Mouse (Mus musculus): ENCODE data around the gene Glmn.
A peak's percentile ranks its signal among the peaks of the same experiment; 100 is the strongest.

Glmn gene

DNA sequence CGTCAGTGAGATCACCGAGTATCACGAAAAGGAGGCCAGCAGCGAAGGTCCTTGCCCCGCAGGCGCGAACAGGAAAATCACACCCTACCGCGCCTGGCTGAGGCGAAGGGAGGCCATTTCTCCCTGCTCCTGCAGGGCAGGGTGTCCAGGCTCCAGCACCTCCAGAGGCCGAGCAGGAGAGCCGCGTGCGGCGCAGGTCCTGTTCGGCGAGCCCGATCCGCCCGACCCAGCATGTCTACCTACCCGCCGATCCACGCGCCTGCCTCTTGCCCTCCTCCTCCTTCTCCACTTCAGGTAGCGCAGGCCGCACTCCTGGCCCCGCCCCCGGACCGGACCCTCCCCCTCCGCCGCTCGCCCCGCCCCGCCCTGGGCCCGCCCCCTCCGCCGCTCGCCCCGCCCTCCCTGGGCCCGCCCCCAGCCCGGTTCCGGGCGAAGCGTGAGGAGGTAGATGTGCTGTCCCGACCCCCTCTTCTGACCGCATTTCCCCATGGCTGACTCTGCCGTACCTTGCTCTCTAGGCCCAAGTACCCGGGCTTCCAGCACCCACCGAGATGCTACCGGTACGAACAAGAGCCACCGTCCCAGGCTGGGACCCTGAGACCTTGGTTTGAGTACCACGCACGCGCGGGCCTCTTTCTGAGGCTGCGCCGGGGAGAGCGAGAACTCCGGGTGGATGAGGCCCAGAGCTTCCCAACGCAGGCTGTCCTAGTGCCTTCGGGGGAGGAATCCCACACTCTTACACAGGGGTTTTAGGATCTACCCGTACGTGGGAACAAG is at the start of gene Glmn, which contains the start of gene Rpap2:
Gene Glmn (minus strand): TSS at position 588 of the 777 bp plus-strand sequence.
Gene Rpap2 (plus strand): TSS at position 73 of the 777 bp plus-strand sequence.
- peak; percentile 31 for DNase-seq (ENCODE audit: extremely low spot score, low read depth, low spot score)

DNA sequence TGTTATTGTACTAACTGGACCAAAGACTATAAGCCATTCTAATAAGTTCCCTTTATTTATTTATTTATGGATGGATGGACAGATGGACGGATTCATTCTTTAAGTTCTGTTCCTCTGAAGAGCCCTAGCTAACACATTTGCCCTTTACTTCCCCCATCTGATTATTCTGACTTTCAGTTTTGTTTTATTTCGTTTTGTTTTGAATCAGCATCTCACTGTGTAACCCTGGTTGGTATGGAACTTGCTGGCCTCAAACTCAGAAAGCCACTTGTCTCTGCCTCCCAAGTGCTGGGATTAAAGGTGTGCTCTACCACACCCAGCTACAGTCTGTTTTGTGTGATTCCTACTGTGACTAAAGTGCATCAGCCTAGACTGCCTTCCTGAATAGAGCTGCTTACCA is 48.2 kb upstream of the Glmn start:
- DNase-seq (ENCODE audit: extremely low spot score, low read depth, low spot score), result no peak

DNA sequence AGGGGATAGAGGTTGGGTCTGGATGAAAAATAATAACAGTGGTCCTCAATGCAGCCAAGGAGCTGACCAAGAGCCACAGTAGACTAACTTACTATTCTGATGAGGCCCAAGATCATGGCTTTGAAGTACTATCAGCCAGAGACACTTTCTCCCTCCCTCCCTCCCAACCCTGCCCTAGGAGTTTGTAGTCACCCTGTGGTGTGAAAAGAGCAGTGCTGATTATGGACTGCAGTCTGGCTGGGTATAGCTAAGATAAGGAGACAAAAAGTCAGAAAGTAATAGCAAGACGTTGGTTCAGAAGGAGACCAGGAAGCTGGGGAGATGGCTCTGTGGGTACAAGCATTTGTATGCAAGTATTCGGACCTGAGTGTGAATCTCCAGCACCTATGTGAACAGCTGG is 46.9 kb upstream of the Glmn start:
- no peak for DNase-seq (ENCODE audit: extremely low spot score, low read depth, low spot score)

DNA sequence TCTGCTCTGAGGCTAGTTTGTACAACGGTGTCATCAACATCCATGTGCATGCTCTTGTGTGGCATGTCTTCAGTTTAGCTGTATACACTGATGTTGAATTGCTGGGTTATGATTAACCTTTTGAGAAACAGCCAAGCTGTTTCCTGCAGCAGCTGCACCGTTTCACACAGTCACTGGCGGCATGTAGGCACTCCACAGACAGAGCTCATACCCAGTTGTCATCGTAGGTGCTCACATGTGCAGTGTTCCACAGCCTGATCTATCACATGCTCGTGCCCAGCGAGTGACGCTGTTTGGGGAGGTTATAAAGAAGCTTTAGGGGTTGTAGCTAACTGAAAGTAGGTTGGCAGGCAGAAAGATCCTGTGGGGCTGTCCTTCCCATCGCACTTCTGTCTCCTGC is 40.7 kb upstream of the Glmn start:
- no peak for DNase-seq (ENCODE audit: extremely low spot score, low read depth, low spot score)

DNA sequence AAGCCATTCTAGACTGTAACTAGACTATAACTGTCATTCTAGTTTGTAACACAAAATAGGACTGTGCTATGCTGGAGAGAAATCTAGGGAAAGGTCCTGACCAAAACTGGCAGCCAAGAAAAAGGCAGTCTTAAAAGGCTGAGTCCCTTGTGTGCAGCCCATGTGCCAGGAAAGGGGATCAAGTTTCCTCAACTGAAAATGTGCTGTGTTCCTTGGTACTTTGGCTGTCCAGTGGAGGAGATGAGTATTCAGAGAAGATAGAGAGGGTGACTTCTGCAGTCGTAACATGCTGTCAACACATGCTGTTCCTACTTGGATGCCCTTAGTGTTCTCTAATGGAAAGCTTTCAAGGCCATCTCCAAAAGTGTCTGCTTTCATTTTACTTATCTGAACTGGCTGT is 39.4 kb upstream of the Glmn start:
- no peak for DNase-seq (ENCODE audit: extremely low spot score, low read depth, low spot score)

DNA sequence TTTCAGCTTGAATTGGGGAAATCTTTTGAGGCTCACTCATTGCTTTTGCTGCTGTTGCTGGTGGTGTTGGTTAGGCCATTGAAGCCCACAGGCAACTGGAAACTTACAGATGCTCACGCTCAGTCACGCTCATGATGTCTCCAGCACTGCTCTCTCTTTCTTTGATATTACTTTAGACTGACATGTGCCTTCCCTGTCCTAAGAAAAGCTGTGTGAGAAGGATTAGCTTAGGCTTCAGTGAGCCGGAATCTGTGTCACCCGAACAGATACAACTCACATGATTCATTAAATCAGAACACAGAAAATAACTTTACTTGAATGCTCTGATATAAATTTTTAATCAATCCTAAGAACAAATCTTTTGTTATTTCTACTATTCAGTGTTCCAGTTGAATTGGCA is 36.0 kb upstream of the Glmn start:
- DNase-seq (ENCODE audit: extremely low spot score, low read depth, low spot score), result no peak

DNA sequence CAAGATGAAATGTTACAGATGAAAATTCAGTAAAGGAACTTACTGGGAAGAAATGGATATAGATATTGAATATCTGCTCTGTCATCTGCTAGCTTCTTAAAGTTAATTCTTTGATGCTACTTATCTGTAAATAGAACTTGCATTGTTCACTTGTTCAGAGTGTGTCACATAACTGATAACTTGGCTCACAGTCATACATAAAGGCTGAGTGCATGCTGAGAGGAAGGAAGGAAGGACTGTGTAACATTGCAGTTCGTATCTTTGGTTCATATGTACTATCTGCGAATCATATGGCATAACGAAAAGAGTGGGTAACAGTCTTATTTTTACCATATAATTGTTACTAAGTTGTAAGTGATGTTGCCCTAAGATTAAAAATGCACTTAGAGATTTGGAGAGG is 23.6 kb upstream of the Glmn start:
- no peak for DNase-seq (ENCODE audit: extremely low spot score, low read depth, low spot score)

DNA sequence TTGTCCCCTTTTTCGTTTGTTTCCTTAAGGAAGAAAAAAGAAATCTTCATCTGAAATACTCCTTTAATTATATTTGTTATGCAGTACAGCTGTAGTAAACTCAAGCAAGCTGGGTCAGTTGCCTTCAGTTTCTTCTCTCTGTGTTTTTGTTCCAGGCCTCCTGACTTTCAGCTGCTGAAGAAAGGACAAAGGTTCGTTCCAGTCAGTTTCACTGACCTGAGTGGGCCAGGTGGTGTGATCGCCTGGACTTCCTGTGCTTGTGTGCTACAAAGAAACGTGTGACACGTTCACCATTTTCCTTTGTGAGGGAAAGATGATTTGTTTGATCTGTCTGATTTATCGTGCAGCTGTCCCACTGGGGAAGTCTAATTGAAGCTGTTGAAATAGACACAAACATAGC is 20.3 kb upstream of the Glmn start:
- DNase-seq (ENCODE audit: extremely low spot score, low read depth, low spot score), result no peak

DNA sequence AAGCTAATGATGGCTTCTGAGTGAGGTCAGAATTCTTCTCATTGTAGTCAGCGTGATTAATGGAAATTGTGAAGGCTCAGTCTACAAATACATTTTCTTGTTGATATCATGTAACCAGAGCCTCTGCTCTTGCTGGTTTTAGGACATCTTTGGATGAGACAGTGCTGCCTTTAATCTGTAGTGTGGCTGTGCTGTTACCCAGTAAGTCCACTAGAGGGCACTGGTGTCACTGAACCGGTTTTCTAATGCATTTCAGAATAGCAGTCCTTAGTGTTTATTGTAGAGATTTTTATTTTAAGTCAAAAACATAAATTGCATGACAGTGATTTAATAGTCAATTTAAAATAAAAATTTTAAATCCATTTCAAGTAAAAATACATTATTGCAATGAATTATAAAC is 13.5 kb upstream of the Glmn start:
- peak; percentile 33 for DNase-seq (ENCODE audit: extremely low spot score, low read depth, low spot score)

DNA sequence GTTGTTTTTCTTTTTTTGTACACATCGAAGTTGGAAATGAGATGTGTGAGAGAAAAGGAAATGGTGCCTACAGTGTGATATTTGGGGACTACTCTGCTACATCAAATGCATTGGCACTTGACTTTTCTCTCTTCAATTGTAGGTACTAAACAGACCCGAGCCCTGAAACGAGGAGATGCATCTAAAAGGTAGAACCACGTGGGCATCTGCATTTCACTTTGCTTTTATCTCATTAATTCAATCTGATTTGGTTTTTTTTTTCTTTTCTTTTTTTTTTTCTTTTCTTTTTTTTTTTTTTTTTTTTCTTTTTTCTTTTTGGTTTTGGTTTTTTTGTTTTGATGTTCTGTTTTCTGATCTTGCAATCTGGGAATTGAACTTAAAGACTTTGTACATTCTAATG is 692 bp upstream of the Glmn start:
- DNase-seq (ENCODE audit: extremely low spot score, low read depth, low spot score), result no peak

DNA sequence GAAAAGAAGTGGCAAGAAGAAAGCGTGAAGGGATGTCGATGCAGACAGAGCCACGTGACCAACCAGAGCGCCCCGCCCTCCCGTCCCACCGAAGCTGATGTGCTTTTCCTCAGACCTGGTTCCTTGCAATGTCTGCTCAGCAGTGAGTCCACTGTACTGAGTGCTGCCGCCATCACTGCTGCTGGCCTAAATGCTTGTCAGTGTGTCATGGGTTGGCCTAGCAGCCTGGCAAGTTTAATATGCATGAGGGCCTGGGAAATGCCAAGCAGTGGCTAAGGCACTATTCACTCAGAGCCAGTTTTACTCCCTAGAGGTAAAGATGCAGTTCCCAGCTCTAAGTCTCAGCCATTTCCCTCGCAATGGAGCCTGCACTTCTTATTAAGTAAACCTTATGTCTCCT is 28.5 kb downstream of the Glmn start:
- DNase-seq (ENCODE audit: extremely low spot score, low read depth, low spot score), result no peak

DNA sequence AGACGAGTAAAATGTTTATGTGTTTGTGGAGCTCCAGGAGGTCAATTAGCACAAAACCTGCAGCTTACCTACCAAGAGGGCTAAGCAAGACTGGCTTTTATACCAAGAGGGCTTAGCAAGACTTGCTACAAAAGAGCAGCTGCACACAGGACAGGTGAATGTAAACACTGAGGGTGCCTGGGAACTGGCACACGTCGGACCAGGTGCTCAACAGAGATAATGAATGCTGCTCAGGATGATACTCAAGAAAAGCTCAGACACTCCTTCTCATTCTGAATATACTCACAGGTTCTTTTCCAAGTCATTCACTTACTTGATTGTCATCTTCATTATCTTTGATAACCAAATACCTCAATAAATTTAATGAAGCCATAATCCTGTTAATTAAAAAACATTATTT is 40.7 kb downstream of the Glmn start:
- no peak for DNase-seq (ENCODE audit: extremely low spot score, low read depth, low spot score)

DNA sequence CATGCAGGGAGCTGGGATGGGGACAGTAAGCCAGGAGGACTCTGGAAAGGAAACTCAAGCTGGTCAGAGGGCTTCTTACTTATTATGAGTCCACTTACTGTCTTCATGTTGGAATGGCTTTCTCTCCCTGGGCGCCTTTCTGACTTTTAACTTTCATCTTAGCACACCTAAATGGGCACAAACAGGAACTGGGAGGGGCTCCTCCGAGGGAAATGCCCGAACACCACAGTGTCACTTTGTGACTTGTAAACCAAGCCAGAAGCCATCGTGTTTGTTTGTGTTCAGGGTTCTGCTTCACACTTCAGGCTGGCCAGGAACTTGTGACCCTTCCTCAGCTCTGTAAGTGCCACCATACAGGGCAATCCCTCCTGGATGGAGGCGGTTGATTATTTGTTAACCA is 43.4 kb downstream of the Glmn start:
- DNase-seq (ENCODE audit: extremely low spot score, low read depth, low spot score), result no peak

DNA sequence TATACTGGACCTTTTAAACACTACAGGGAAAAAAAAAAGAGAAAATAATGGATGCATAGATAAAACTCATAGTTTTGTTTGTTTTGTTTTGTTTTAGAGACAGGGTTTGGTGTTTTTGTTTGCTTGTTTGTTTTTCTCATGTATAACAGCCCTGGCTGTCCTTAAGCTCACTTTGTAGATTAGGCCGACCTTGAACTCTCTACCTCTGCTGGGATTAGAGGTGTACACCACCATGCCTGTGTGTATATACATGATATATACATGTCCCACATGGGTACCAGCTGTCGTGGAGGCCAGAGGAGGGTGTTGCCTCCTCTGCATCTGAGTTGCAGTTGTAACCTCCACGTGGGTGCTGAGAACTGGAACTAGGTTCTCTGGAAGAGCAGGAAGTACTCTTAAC is 49.2 kb downstream of the Glmn start:
- no peak for DNase-seq (ENCODE audit: extremely low spot score, low read depth, low spot score)

DNA sequence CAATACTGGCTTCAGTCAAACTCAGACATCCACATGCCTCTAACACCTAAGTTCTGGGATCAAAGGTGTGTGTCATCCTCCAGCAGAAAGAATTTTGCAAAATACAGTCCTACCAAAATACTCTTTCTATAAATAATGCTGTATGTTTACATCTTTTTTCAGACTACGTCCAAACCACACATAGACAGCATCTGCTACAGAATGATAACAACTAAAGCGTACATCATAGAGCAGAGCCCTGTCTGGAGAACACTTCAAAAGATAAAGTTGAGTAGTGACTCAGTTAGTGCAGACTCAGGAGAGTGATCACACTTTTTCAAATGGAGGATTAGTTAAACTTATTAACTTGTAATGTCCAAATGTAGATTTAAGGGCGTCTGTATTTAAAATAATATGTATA is 49.7 kb downstream of the Glmn start:
- no peak for DNase-seq (ENCODE audit: extremely low spot score, low read depth, low spot score)

DNA sequence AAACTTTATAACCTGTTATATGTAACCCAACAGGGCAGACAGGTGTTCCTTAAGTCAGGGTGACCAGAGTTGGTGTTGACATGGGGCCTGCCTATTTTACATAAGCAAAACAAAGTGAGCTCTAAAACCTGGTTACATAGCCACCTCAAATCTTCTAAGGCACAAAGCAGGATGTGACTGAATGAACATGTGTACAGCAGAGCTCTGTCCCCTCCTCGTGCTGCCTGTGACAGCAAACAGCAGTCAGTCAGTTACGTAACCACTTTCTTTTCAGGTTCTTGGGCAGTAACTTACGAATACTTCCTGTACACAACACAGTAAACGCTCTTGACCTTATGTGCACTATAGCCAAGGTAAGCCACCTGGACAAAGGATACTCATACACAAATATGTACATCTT is 51.8 kb downstream of the Glmn start:
- no peak for DNase-seq (ENCODE audit: extremely low spot score, low read depth, low spot score)

DNA sequence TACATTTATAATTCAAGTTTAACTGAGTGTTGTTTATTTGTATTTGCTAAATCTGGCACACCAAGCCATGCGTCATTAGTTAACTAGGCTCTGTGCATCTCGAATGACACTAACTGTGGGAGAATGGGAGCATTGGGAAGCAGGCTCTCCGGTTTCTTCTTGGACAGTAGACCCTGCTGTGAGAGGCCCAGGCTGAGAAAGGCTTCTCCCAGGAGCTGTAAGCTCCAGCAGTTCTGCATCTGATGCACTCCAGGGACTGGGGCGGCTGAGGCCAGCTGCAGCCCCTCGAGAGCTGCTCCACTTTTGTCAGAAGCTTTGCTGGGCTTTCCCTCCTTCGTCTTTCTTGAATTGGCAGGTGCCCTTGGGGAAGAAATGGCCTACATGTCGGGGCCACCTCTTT is 56.0 kb downstream of the Glmn start:
- no peak for DNase-seq (ENCODE audit: extremely low spot score, low read depth, low spot score)

DNA sequence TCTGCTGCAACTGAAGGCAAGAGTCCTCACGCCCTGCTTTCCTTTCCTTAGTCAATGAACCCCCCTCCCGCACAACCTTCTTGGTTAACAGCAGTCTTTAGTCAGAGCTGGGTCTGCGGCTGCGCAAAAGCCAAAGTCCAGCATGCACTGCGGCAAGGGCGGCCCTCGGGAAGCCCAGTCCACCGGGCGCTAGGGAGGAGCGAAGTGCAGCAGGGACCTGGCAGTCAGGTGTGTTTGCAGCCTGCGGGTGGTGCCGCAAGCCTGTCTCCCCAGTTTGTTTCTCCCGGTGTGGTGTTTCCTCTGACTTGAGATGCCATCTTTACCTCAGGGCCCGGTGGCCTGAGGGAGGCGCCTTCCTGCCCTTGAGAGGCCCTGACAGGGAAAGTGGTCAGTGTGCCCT is 63.1 kb downstream of the Glmn start, which contains the start of gene 1700028K03Rik:
Gene 1700028K03Rik (plus strand): TSS at position 129 of the 400 bp plus-strand sequence.
- no peak for DNase-seq (ENCODE audit: extremely low spot score, low read depth, low spot score)

DNA sequence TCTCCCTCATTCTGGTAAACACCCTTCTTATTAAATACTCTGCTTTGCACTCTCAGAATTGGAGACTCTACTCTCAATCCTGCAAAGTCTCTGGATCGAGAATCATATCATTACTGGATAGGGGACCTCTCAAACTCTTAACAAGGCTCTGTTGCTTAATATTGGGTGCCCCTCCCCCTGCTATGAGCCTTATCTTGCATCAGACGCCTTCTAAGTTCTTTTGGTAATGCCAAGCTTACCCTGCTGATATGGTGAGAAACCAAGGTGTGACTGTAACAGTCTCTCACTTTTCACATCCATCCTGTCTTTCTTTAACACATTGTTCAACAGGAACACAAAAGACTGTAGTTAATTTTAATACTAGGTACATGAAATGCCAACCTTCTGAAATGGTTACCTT is 64.1 kb downstream of the Glmn start:
- DNase-seq (ENCODE audit: extremely low spot score, low read depth, low spot score), result no peak

DNA sequence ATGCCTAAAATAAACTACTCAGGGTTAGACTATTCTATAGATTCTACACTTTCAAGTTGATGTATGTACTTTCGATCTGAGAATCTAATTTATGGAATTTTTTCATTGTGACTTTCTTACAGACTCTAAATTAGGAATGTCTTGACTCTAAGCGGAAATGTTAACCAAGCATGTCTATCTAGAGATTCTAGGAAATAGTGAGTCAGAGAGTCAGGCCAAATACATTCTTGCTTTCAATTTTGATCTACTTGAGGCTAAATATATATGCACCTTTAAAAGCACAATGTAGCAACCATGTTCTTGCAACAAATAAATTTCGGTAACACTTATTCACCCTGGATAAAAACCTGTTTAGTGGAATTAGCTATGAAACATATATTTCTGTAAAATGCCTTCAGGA is 68.8 kb downstream of the Glmn start:
- no peak for DNase-seq (ENCODE audit: extremely low spot score, low read depth, low spot score)

DNA sequence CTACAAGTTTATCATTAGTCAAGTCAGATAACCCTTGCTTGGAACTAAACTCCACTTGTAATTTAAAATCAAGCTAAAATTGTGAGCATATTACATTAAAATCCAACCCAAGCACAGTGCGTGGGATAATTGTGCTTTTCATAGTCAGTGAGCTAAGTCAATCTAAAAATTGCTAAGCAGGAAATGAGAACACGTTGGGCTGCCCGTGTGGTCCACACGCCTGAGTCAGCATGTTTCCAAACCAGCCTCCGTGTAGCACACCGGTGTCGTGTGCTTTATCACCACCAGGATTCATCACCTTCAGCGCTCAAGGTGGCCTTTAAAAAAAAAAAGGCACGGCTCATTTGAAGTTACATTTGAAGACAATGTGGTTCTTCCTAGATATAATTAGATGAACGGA is 73.4 kb downstream of the Glmn start:
- no peak for DNase-seq (ENCODE audit: extremely low spot score, low read depth, low spot score)

DNA sequence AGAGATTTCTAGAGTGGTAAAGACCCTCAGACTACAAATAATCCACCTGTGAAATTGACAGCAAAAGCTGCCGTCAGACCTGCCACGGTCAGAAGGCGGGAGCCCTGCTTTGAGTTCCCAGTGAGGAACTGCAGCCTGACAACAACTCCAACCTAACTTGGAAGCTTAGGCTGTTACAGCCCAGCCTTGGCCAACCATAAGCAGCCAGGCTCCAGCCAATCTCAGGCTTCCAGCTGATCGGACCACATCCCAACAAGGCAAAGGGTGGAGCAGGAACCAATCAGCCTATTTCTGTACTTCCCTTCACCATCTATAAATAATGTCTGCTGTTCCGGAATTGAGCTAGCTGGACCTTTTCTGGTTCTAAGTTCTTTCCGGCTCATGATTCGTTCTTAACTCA is 75.8 kb downstream of the Glmn start:
- DNase-seq (ENCODE audit: extremely low spot score, low read depth, low spot score), result no peak

DNA sequence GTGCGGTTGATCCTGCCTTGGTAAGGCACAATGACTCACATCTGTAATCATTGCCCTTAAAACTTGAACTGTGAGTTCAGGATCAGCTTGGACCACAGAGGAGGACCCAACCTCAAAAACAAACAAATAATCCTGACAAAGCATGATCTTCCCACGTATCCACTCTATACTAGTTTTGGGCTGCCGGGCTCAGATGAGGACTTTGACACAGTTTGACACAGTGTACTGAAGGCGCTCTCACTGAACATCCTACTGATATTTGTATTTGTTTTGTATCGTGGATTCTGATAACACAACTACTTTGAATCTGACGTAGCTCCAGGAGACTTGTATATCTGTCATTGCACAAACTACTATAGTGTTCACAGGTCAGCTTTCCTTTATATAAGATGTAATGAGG is 76.3 kb downstream of the Glmn start:
- DNase-seq (ENCODE audit: extremely low spot score, low read depth, low spot score), result no peak
